Mouse (Mus musculus): ENCODE measurements at regions not wholly inside any gene's neighbourhood (a gene's known extent, or its start where the extent isn't known, plus 50 kb on each side); places are given as distances from the start of the nearest gene placed in this dataset.

DNA sequence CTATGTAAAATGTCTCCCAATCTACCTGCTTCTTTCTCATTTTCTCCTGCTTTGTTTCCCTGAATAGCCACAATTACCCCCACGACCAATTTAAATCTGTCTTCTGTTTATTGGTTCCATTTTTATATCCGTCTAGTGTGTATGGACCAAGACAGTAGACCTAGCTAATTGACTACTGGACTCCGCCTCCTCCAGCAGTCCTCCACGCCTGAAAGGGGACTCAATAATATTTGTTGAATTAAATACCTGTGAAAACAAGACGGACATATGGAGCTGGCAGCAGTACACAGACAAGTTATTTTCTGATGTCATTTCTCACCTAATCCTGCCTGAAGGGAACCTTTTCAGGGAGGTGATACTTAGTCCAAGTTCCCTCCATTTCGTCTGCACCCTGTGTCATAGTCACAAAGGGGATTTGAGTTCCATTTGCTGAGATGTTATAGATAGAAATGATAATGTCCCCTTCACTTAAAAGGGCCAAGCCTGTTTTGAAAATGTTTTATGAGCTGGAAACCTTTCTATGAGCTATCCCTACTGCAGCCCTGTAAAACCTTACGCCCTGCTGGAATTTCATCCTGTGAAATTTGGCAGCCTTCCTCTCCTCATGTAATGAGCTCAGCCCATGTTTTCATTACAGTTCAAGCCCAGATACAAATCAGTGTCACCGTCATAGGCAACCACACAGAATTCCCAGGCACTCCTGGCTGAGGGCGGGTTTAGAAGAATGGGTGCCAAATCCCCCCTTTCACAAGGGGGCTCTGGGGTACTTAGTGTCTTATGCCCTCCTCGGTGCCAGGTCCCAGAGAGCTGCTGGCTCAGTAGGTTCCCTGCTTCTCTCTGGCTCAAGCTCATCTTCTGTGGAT is 391.1 kb upstream of the Id4 start:
- DNase-seq, result no peak

DNA sequence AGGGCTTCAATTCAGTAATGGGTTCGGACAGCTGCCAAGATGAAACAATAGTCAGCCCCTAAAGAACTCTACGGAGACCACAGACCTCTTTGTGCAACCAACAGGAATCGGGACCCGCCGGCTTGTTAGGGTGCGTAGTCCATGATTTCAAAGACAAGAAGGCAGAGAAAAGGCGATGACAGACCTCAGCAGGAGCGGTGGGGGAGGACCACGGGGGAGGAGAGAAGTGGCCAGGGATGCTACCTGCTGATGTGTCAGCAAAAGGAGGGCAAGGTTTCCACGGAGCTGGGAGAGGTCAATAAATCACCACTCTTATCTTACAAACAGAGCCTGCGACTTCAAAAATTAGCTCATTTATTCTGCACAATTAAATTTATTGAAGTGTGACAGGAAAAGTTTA is 388.4 kb upstream of the Id4 start:
- DNase-seq, result no peak

DNA sequence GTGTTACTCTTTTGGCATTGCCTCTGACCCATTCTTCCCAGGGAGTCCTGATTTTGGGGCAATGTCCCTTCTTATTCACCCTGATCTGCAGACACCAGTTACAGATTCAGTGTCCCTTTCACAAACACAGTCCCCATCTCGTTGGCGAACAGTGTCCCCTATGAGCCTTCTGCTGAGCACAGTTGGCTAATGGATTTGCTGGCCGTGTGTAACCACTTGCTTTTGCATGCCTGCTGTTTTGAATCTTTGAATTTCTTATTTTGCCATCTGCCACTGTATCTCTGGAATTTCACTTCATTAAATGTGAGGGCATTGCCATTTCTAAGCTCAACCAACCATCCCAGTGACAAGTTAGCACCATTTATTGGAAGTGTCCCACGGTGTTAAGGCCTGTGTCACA is 368.5 kb upstream of the Id4 start:
- no peak for DNase-seq

- no peak for DNase-seq
Observed at GRCm38 (mm10) chr13:47894331-47894730, 366.7 kb upstream of the Id4 start.

DNA sequence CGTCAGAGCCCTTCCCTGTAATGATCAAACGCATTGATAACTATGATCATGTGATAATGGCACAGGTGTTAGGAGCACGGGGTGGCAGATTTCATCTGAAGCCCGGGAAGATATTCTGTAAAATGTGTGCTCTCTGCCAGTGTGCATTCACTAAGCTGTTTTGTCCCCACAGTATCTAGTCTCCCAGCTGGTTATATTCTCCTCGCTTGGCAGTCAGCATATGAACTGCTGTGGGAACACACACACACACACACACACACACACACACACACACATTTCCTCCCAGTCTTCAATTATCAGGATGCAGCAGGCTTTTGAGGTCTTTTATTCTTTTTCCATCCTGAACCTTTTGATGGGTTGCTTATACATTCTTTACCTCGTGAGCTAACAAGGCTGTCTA is 365.8 kb upstream of the Id4 start:
- DNase-seq, result no peak

DNA sequence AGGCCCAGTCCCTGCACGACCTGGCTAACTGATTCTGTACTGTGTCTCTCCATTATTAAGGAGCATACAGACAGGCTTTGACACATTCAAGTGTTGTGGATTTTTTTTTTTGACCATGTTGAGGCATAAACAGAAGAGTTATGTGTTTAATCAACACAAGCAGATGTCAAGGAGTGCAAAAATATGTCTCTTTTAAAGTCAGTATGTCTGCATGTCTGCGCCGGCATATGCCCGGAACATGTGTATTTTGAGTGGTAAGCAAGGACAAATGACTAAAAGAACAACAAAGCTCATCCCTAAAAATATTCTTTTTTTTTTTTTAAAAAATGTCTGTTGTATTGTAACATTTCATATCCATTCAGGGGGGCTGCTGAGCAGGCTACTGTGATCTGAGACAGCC is 364.4 kb upstream of the Id4 start:
- no peak for DNase-seq

GRCm38 (mm10) chr13:47909851-47910530 is 351.0 kb upstream of the Id4 start:
- DNase-seq, result no peak

DNA sequence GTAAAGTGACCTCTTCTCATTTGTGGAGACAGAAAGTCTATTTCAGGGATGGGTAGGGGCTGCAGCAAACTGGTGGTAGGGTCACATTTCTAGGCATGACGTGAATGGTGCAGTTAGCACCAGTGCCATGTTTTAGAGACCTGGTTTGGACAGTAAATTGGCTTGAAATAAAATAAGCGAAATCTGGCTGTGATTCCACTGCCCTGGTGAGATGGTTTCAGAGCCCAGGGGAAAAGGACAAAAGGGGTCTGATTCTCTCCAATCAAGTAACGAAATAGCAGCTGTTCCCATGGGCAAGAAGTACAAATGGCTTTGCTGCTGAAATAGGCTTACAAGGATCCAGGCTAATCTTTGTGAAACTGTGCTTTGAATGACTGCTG is 350.5 kb upstream of the Id4 start:
- DNase-seq, result no peak

- peak; percentile 7 to 19 for DNase-seq
Observed at GRCm38 (mm10) chr13:47916456-47916855, 344.6 kb upstream of the Id4 start.

DNA sequence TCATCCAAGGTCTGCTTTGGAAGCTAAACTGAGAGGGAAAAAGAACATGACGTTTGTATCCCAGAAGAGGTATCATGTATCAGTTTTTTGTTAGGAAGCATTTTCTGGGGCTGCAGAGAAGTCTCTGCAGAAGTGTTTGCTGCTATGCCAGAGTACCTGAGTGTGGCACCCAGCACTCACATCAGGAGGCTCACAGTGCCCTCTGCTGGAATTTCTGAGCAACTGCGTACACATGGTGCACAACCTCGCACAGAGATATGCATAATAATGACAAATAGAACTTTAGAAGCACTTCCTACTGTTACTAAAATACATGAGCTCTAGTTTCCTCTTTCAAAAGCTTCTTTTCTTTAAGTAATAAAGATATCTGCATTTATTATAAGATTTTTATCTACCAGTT is 343.7 kb upstream of the Id4 start:
- DNase-seq, result no peak

DNA sequence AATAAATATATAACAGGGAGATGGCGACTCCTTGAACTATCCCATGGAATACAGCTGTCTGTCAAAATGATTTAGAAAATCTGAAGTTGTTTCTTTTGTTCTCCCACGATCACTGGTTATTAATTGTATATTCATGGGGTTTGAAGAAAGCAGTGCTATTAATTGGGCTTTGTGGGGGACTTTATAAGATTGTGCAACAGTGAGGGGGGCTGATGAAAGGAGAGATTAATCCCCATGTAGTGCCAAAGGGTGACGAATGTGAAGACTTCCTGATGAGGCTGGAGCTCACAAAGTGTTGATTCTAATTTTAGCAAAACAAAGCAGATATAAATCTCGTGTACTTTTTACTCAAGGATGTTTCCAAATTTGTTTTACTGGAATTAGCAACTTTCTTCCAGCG is 340.0 kb upstream of the Id4 start:
- DNase-seq, result no peak

GRCm38 (mm10) chr13:47940696-47941095 is 320.3 kb upstream of the Id4 start:
- no peak for DNase-seq

- DNase-seq, result peak; percentile 1 to 5
Observed at GRCm38 (mm10) chr13:47942368-47942787, 318.6 kb upstream of the Id4 start.

DNA sequence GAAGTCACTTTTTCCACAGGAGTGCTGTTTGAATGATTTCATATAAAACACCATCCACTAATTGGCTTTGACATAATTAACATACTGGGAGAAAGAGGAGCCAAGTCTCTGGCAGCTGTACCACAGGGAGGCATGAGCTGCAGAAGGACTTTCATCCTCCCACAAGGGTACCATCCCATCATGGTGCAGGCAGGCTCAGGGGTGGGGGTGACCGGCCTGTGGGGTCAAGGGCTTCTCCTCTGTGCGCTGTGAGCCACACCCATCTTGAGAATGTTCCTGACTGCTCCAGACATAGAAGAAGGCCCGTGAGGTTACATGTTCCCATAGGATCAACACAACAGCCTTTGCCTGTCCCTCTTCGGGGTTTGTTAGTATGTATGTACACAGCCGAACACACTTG is 317.4 kb upstream of the Id4 start:
- DNase-seq, result no peak

DNA sequence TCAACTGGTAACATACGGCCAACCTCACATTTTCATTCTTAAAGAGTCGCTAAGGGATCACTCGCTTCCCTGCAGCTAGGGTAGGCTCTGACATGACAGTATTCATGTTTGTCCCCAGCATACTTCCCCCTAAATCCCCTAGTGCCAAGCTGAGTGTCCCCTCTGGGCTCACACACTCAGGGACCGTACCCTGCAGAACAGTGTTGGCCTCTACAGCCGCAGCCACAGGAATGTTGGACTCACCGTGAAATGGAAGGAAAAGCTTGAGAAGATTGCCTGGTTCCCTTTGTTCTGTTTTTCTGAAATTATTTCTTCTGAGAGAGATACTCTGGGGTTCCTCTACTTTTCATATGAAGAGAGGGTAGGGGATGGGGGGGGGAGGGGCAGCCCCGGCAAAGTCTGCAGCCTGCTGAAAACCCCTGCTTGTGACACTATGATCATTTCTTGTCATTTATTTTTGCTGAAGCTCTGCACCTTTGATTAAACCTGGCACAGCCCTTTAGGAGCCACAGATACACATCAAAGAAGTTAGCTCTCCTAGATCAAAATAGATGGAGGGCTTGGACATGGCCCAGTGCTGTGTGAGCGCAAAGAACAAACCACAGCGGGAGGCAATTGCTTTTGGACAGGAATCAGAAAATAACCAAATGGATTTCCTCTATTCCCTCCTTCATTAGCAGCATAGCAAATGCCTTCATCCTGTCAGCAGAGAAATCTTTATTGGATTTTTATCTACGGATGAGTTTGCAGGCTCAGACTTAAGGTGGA is 312.7 kb upstream of the Id4 start:
- DNase-seq, result peak; percentile 7 to 15

DNA sequence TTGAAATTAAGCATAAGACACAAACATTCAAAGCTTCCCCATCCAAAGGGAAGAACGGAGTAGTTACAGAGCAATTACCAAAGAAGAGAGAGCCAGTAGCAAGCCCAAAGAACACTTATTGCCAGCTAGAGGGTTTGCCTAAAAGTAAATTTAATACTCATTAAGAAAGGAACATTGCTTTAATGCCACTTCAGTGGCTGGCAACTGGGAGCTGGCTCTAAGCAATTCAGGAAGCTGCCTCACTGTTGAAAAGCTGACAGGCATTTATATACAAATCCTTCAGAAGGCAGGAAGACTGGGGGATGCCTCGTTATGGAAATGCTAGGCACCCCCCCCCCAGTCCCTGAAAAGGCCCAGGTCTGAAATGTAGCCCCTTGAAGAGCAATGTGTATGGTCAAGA is 310.6 kb upstream of the Id4 start:
- DNase-seq, result no peak

DNA sequence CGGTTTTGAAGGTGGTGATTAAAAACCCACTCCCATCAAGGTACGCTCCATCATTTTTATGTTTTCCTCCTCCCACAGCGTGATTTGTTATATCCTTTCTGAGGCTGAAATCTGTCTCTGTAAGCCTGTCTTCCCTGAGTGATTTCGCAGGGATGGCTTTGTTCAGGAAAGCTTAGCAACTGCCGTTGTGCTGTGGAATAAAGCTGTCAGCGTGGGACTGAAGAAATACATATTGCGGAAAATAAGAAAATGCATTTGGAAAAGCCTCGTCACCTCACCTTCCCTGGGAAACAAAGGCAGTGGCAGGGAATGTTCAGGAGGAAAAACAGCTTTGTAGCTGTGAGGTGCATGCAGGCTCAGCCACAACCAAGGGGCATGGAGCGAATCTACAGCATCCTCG is 310.0 kb upstream of the Id4 start:
- no peak for DNase-seq

GRCm38 (mm10) chr13:47952946-47953345 is 308.1 kb upstream of the Id4 start:
- no peak for DNase-seq

- no peak for DNase-seq
Observed at GRCm38 (mm10) chr13:47953776-47954175, 307.3 kb upstream of the Id4 start.

DNA sequence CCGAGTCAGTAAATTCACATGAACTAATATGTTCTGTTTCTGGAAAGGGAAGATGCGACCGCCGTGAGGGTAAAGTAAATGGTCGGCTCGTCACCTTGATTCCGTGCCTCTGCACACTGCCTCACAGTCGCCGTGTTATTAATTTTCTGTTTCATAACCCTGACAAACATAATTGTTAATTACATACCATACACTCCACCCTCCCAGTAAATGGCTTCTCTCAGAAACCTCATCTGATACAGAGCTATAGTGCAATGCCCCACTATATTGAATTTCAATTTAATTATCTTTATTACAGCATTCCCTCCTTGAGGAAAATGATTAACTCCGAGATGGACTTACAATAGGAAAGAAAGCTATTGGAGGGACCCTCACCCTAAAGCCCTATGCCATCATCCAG is 305.5 kb upstream of the Id4 start:
- no peak for DNase-seq

GRCm38 (mm10) chr13:47957662-47958061 is 303.4 kb upstream of the Id4 start:
- DNase-seq, result no peak

- no peak for DNase-seq
Observed at GRCm38 (mm10) chr13:47974216-47974615, 286.8 kb upstream of the Id4 start.

GRCm38 (mm10) chr13:47974756-47975515 is 286.1 kb upstream of the Id4 start:
- DNase-seq, result no peak
